Mouse (Mus musculus): ENCODE measurements around the gene Cby1. TPM values are rescaled to one million over a fixed set of nuclear protein-coding genes. Genes with fewer than 3 reads are reported as not detected.
A peak's percentile ranks its signal among the peaks of the same experiment; 100 is the strongest.

The Cby1 gene
- polyA plus RNA-seq, 1 experiment from 2014 or later, result 109 TPM

DNA sequence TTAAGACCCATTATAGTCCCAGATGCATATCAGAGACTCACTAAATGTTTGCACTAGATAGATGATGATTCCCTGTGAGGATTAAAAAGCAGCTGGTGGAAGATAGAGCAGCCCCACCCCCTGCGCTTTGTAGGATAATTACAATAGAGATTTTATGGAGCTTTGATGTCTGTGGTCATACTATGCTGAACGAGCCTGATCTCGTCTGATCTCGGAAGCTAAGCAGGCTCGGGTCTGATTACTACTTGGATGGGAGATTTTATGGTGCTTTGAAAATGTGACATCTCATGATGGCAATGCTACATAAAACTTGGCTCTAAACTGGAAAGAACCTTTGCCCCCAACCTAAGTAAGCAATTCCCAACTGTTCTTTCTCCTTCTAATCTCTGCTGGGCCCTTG, 33.3 kb downstream of the Cby1 start:
- H3K27ac ChIP-seq, result no peak overlapping the region
- H3K9me3 ChIP-seq (replicated peaks), result no peaks in the 10 kb centered on the region
- peak overlapping the region; percentile 93; the same call in 1 of the 2 replicates for H3K9ac ChIP-seq
- H3K36me3 ChIP-seq (ENCODE audit: poor library complexity, severe bottlenecking), result peaks cover 25% of the 10 kb centered on the region
- no peaks in the 10 kb centered on the region for H3K27me3 ChIP-seq
- no peak for ATAC-seq
- 71% methylated on average over 5 of the region's 5 CpGs for WGBS
- H3K4me3 ChIP-seq, result peak overlapping the region; percentile 69
- H3K4me1 ChIP-seq, result peaks cover 48% of the 10 kb centered on the region
- peak overlapping the region; percentile 97 for H3K4me2 ChIP-seq

DNA sequence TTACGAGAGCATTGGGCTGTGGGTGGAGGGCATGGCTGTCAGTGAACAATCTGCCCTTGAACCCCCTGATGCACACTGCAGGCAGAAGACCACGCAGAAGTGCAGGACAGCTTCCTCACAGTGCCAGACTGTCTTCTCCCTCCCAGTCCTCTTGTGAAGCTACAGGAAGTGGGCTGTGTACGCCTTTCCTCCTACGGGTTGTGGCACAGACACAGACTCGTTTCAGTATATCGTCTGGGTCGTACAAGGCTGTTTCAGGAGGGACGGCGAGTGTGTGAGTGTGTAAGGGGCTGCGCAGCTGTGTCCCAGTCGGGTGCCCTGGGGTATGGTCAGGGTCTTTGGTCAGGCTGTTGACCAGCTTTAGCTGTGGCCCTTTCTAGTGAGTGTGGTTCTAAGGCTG, 34.7 kb downstream of the Cby1 start:
- WGBS, result 95% methylated on average over 11 of the region's 11 CpGs
- peaks cover 25% of the 10 kb centered on the region for H3K36me3 ChIP-seq (ENCODE audit: poor library complexity, severe bottlenecking)
- H3K4me1 ChIP-seq, result peaks cover 49% of the 10 kb centered on the region
- no peaks in the 10 kb centered on the region for H3K27me3 ChIP-seq
- H3K9me3 ChIP-seq (replicated peaks), result no peaks in the 10 kb centered on the region
- ATAC-seq, result no peak
- no peak overlapping the region for H3K9ac ChIP-seq
- no peak overlapping the region for H3K4me3 ChIP-seq
- H3K4me2 ChIP-seq, result no peak overlapping the region
- no peak overlapping the region for H3K27ac ChIP-seq

DNA sequence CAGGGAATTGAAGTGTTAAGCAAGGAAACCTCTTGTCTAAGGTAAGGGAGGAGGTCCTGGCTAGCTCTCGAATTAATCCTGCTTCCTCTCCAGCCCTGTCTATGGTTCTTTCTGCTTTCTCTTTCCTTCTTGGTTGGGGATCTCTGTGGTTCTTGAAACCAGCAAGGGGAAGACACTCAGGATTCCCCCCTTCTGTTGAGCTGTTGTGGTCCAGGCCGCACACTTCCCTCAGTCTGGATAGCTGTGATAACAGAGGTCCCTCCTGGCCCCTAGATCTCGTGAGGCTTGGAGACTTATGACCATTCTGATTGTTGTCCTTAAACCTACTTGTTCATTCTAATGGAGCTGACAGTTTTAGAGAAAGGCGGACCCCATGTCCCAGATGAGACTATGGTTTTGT, 35.5 kb downstream of the Cby1 start:
- no peaks in the 10 kb centered on the region for H3K27me3 ChIP-seq
- no peak overlapping the region for H3K4me2 ChIP-seq
- H3K36me3 ChIP-seq (ENCODE audit: poor library complexity, severe bottlenecking), result peaks cover 31% of the 10 kb centered on the region
- H3K4me3 ChIP-seq, result no peak overlapping the region
- WGBS, result 93% methylated on average over 4 of the region's 4 CpGs
- no peak overlapping the region for H3K9ac ChIP-seq
- ATAC-seq, result no peak
- H3K27ac ChIP-seq, result no peak overlapping the region
- H3K4me1 ChIP-seq, result peaks cover 47% of the 10 kb centered on the region
- H3K9me3 ChIP-seq (replicated peaks), result no peaks in the 10 kb centered on the region

DNA sequence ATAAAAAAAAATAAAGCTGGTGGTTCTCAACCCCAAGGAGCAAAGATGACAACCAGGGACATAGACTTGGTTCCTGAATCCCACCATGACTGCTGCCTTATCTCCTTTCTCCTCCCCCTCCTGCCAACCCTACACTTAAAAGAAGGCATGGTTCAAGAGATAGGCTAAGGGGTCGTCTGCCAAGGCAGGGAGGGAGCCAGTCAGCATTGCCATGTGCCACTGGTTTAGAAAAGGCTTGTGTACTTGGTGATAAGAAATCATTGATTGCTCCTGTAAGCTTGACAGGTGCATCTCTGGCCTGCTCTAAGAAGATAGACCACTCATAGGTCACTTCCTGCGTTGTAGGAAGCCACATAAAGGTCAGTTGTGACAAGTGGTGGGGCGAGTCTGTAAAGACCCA, 36.5 kb downstream of the Cby1 start:
- H3K4me1 ChIP-seq, result peaks cover 41% of the 10 kb centered on the region
- no peak overlapping the region for H3K4me3 ChIP-seq
- 73% methylated on average over 3 of the region's 3 CpGs for WGBS
- peaks cover 31% of the 10 kb centered on the region for H3K36me3 ChIP-seq (ENCODE audit: poor library complexity, severe bottlenecking)
- H3K9me3 ChIP-seq (replicated peaks), result no peaks in the 10 kb centered on the region
- H3K4me2 ChIP-seq, result no peak overlapping the region
- H3K27me3 ChIP-seq, result no peaks in the 10 kb centered on the region
- H3K9ac ChIP-seq, result no peak overlapping the region
- no peak for ATAC-seq
- H3K27ac ChIP-seq, result no peak overlapping the region

DNA sequence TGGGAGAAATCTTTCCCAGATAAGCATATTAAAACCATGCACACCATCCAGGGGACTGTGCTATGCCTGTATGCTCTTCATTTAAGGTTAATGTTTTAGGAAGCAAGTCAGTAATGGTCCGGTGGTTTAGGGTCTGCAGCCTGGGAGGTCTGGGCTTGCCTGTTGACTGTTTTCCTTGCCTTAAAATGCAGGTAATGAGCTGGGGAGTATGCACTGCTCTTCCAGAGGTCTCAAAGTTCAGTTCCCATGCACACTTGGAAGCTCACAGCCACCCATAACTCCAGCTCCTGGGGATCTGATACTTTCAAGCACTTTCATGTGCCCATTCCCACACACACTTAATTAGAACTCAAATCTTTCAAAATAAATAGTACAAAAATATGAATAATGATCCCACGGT, 37.5 kb downstream of the Cby1 start:
- no peaks in the 10 kb centered on the region for H3K9me3 ChIP-seq (replicated peaks)
- no peak overlapping the region for H3K4me3 ChIP-seq
- H3K4me2 ChIP-seq, result no peak overlapping the region
- WGBS, result 95% methylated on average over 2 of the region's 2 CpGs
- peaks cover 31% of the 10 kb centered on the region for H3K36me3 ChIP-seq (ENCODE audit: poor library complexity, severe bottlenecking)
- ATAC-seq, result no peak
- no peak overlapping the region for H3K9ac ChIP-seq
- peak overlapping the region; percentile 80 for H3K27ac ChIP-seq
- H3K27me3 ChIP-seq, result no peaks in the 10 kb centered on the region
- peaks cover 37% of the 10 kb centered on the region for H3K4me1 ChIP-seq

DNA sequence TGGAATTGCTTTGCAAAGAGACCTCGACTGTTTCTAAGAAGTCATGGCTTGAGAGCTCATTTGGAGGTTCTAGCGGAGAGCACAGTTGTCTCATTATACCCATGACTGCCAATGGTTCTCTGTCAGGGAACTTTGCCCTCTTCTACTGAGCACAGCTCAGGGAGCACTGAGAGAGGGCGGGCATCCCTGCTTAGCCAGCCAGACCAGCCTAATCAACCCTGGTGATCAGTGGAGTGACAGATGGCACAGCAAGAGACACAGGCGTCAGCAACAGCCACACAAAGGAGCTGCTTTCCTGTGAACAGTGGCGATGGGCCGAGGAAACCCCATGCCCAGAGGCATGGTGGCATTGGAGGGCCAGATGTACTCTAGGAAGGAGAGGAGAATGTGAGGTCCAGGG, 38.0 kb downstream of the Cby1 start:
- H3K4me3 ChIP-seq, result no peak overlapping the region
- H3K4me1 ChIP-seq, result peaks cover 32% of the 10 kb centered on the region
- H3K27ac ChIP-seq, result peak overlapping the region; percentile 80
- WGBS, result 61% methylated on average over 6 of the region's 6 CpGs
- no peaks in the 10 kb centered on the region for H3K9me3 ChIP-seq (replicated peaks)
- H3K9ac ChIP-seq, result no peak overlapping the region
- H3K36me3 ChIP-seq (ENCODE audit: poor library complexity, severe bottlenecking), result peaks cover 31% of the 10 kb centered on the region
- peak; percentile 67 for ATAC-seq
- H3K27me3 ChIP-seq, result no peaks in the 10 kb centered on the region
- H3K4me2 ChIP-seq, result no peak overlapping the region

DNA sequence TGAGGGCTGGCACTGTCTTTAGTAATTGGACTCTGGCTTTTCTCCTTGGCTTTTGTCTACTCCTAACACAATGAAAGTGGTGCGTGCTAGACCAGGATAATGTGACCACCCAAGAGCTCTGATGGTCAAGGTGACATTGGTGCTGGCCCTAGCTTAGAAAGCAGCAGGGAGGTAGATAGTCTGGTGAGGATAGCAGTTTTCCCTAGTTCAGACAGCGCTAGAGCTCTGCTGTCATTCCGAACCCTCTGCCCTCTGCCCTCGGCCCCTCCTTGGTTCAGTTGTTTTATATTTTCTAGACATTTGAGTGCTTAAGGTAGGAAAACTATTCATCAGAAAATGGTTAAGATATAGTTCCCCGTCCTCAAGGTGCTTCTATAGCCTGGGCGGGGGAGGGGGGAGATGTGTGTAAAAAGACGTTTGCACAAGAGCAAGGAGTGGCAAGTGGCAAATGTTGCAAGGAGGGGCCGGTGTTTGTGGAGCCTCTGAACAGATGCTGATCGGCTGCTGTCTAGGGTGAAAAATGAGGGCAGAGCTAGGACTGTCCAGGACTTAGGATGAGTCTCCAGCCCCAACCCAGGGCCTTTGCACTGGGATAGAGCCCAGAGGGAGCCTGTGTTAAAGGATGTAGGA, 38.7 kb downstream of the Cby1 start:
- no peak for ATAC-seq

DNA sequence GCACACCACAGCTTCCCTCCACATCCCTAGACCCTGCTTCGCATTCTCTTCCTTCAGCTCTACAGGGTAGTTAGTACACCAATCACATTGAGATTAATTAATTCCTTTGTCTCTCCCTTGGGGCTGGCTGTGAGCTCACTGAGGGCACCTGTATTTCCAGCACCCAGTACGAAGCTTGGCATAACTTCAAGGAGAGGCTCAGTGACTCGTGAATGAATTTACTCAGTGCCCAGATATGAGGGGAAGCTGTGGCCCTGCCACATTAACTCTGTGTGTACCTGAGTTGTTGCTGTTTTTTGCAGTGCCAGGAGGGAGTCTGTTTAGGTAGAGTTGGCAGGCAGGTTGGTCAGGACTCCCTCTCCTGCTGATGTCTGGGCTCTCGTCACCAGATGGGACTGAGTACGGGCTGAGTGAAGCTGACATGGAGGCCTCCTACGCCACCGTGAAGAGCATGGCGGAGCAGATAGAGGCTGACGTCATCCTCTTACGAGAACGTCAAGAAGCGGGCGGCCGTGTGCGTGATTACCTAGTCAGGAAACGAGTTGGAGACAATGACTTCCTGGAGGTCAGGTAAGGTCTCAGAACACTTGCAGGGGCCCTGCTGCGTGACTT, 47.7 kb downstream of the Cby1 start:
- peaks cover 51% of the 10 kb centered on the region for H3K36me3 ChIP-seq (ENCODE audit: poor library complexity, severe bottlenecking)
- 84% methylated on average over 17 of the region's 17 CpGs for WGBS
- ATAC-seq, result no peak

More for the DNA sequence above, 38.7 kb downstream of the Cby1 start:
- Histone ChIP-seq H3K4me1 (peaks cover 25% of the 10 kb centered on the region), H3K4me3 (no peak overlapping the region), H3K4me2 (no peak overlapping the region), H3K9me3 (replicated peaks) (no peaks in the 10 kb centered on the region), H3K9ac (no peak overlapping the region), H3K27ac (peak overlapping the region; percentile 80), H3K27me3 (no peaks in the 10 kb centered on the region), H3K36me3 (ENCODE audit: poor library complexity, severe bottlenecking) (peaks cover 31% of the 10 kb centered on the region)
- WGBS, result 78% methylated on average over 9 of the region's 9 CpGs

DNA sequence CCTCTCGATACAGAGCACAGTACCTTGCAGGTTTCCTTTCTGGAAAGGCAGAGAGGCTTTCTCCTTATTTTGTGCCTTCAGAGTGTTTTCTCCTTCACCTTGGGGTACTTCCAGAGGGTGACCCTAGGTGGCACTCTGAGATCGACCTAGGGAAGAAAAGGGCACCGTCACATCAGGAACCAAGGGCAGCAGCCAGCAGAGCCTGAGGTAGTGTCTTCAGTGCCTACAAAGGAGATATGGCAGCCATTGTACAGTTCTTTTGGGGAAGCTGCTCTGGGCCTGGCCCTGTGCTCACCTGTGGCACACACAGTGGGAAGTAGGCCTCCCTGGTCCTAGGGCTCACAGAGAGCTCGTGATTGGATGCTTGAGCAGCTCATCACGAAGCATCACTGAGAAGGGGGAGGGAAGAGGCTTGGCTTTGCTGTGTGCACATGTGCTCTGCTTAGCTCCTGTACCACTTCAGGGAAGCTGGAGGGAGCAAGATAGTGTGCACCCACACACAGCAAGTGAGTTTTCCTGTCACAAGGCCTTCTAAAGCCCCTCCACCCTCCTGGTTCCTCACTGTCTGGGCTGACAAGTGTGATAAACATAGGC, 49.3 kb downstream of the Cby1 start:
- Histone ChIP-seq H3K27me3 (no peaks in the 10 kb centered on the region), H3K27ac (no peak overlapping the region), H3K4me1 (peaks cover 7% of the 10 kb centered on the region; the same call in 1 of the 2 replicates), H3K9ac (no peak overlapping the region), H3K4me3 (no peak overlapping the region), H3K4me2 (no peak overlapping the region), H3K36me3 (ENCODE audit: poor library complexity, severe bottlenecking) (peaks cover 67% of the 10 kb centered on the region), H3K9me3 (replicated peaks) (no peaks in the 10 kb centered on the region)
- ATAC-seq, result no peak
- WGBS, result 88% methylated on average over 5 of the region's 5 CpGs

More for the DNA sequence above, 47.7 kb downstream of the Cby1 start:
- H3K9me3 ChIP-seq (replicated peaks), result no peaks in the 10 kb centered on the region
- H3K9ac ChIP-seq, result no peak overlapping the region
- H3K27ac ChIP-seq, result no peak overlapping the region; the same call in 1 of the 2 replicates
- H3K27me3 ChIP-seq, result no peaks in the 10 kb centered on the region
- peaks cover 7% of the 10 kb centered on the region; the same call in 1 of the 2 replicates for H3K4me1 ChIP-seq
- H3K4me3 ChIP-seq, result no peak overlapping the region
- no peak overlapping the region for H3K4me2 ChIP-seq

DNA sequence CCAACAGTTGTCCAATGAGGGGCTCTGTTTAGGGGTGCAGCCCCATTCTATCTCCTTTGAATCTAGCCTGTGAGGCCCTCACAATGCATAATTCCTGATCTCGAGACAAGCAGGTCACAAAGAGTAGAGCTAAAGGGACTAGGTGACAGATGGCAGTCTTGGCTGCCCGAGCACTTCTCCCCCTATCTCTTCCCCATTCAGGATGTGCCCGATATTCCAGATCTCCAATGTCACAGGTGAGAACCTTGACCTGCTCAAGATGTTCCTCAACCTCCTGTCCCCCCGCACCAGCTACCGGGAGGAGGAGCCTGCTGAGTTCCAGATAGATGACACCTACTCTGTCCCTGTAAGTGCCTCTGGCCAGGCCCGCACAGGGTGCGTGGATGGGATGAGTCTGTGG, 56.6 kb downstream of the Cby1 start:
- Histone ChIP-seq H3K4me3 (no peak overlapping the region), H3K4me2 (no peak overlapping the region), H3K27ac (no peak overlapping the region), H3K9me3 (replicated peaks) (no peaks in the 10 kb centered on the region), H3K27me3 (no peaks in the 10 kb centered on the region), H3K9ac (no peak overlapping the region), H3K36me3 (ENCODE audit: poor library complexity, severe bottlenecking) (peaks cover 98% of the 10 kb centered on the region), H3K4me1 (no peaks in the 10 kb centered on the region)
- no peak for ATAC-seq
- 93% methylated on average over 7 of the region's 7 CpGs for WGBS

DNA sequence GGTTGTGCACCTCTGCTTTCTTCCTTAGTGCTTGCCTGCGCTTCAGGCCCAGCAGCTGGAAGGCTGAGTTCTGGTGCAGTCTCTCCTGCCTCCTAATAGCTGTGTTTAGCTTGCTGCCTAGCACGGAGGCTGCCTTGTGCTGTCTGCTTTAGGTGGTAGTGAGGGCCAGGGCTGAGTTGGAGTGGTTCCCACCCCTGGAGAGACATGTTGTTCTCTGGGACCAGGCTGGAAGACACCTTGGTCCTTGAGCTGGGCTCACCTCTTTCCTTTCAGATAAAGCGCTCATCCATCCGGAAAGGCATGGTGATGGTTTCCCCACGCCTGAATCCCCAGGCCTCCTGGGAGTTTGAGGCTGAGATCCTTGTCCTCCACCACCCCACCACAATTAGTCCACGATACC, 57.7 kb downstream of the Cby1 start:
- H3K9me3 ChIP-seq (replicated peaks), result no peaks in the 10 kb centered on the region
- H3K36me3 ChIP-seq (ENCODE audit: poor library complexity, severe bottlenecking), result peaks cover 97% of the 10 kb centered on the region
- H3K27me3 ChIP-seq, result no peaks in the 10 kb centered on the region
- no peaks in the 10 kb centered on the region for H3K4me1 ChIP-seq
- H3K4me2 ChIP-seq, result no peak overlapping the region
- WGBS, result 83% methylated on average over 6 of the region's 6 CpGs
- no peak overlapping the region for H3K27ac ChIP-seq
- no peak overlapping the region for H3K4me3 ChIP-seq
- H3K9ac ChIP-seq, result no peak overlapping the region
- no peak for ATAC-seq

All from forebrain, embryonic 13.5 days (tissue).